Mouse (Mus musculus): ENCODE measurements around the gene Dhrs7b.

- TF ChIP-seq GATA1 (IDR thresholded peaks at IDR 0.05; ENCODE audit: borderline replicate concordance, low read length) (no peak), FLI1 (IDR thresholded peaks at IDR 0.05; ENCODE audit: low read length) (no peak; the same call in 1 of the 2 replicates)
Measured at GRCm38 (mm10) chr11:60830433-60831052, at the start of gene Dhrs7b.
